Comparison of ENCODE assay signal across 30 mouse cellular contexts in genomic region chr14:79209813-79210212, GRCm38 (mm10). TPM values are rescaled to one million over a fixed set of nuclear protein-coding genes. Genes with fewer than 3 reads are reported as not detected.
"Had no signal": no experiment of that assay in that cellular context is flagged by ENCODE, and none has a peak within 500 bp of the region (broad histone marks: within the 10 kb centered on the region; RNA-seq: fewer than 3 reads in every experiment).

No protein-coding gene starts in this region.

- H3K9me3 ChIP-seq: limb, embryonic 12.5 days; limb, embryonic 15.5 days; lung, embryonic 15.5 days; midbrain, embryonic 12.5 days; midbrain, embryonic 15.5 days; neural tube, embryonic 13.5 days; stomach, embryonic 15.5 days had no signal

- H3K36me3 ChIP-seq: limb, embryonic 12.5 days; limb, embryonic 15.5 days; lung, embryonic 15.5 days; midbrain, embryonic 12.5 days; midbrain, embryonic 15.5 days; neural tube, embryonic 13.5 days; stomach, embryonic 15.5 days had no signal

- H3K27ac ChIP-seq: limb, embryonic 12.5 days; limb, embryonic 15.5 days; liver, embryonic 14.5 days; lung, embryonic 15.5 days; midbrain, embryonic 12.5 days; midbrain, embryonic 15.5 days; neural tube, embryonic 13.5 days; stomach, embryonic 15.5 days had no signal

- H3K9ac ChIP-seq: limb, embryonic 12.5 days; limb, embryonic 15.5 days; liver, embryonic 14.5 days; liver, postnatal 0 days; lung, embryonic 15.5 days; midbrain, embryonic 12.5 days; midbrain, embryonic 15.5 days; neural tube, embryonic 13.5 days; stomach, embryonic 15.5 days had no signal

- H3K4me2 ChIP-seq: limb, embryonic 12.5 days; limb, embryonic 15.5 days; liver, embryonic 11.5 days; lung, embryonic 15.5 days; midbrain, embryonic 12.5 days; midbrain, embryonic 15.5 days; neural tube, embryonic 13.5 days; stomach, embryonic 15.5 days had no signal

- H3K4me1 ChIP-seq: midbrain, embryonic 15.5 days had no signal

- H3K4me3 ChIP-seq: limb, embryonic 12.5 days; limb, embryonic 15.5 days; lung, embryonic 15.5 days; midbrain, embryonic 12.5 days; midbrain, embryonic 15.5 days; myocyte; neural tube, embryonic 13.5 days; stomach, embryonic 15.5 days had no signal

- ATAC-seq: liver, postnatal 0 days; midbrain, embryonic 15.5 days had no signal

- DNase-seq: kidney, adult 9 months; kidney, postnatal 14 days; kidney, postnatal 4 days; left cerebral cortex, postnatal 4 days; liver, postnatal 0 days; lung, postnatal 10 days; lung, postnatal 36 days; retina, postnatal 1 day; right cerebral cortex, postnatal 25 days; spleen, adult 18-20 months had no signal

- H3K27me3 ChIP-seq: limb, embryonic 12.5 days; limb, embryonic 15.5 days; lung, embryonic 15.5 days; midbrain, embryonic 15.5 days; neural tube, embryonic 13.5 days; stomach, embryonic 15.5 days had no signal

RNA-seq across cellular contexts. Expression of gene Zfp957, which starts 37.4 kb away (rescaled TPM):
- total RNA-seq: layer of hippocampus, adult 18-20 months; layer of hippocampus, postnatal 14 days; left cerebral cortex, adult 8-10 months; left cerebral cortex, postnatal 14 days; left cerebral cortex, postnatal 4 days; megakaryocyte progenitor cell, adult 5-6 weeks; megakaryocyte-erythroid progenitor cell, adult 5-6 weeks; monocyte, adult 5-6 weeks; neutrophil, adult 5-6 weeks had no signal
- polyA plus RNA-seq: kidney, embryonic 16.5 days; limb, embryonic 12.5 days; limb, embryonic 15.5 days; liver, embryonic 11.5 days; liver, embryonic 14.5 days; liver, postnatal 0 days; lung, embryonic 15.5 days; midbrain, embryonic 12.5 days; myocyte; neural tube, embryonic 13.5 days; stomach, embryonic 15.5 days; thymus, postnatal 0 days had no signal
